Mouse (Mus musculus) lung, adult 2 months (tissue): ENCODE results near the gene Ptcd1.

ENCODE experiments used
- CTCF ChIP-seq: fragments of 200-500 bp; IDR thresholded peaks from 2 replicates; pipeline ENCODE4 v1.5.1; 2011; ENCODE audit warnings: mild to moderate bottlenecking, low read length, control low read depth; ENCODE audit not compliant: insufficient read depth
- POLR2A ChIP-seq: fragments of 200-500 bp; IDR thresholded peaks from 2 replicates; pipeline ENCODE4 v1.6.1; 2011; ENCODE audit warnings: low read depth, mild to moderate bottlenecking, control low read depth, low read length, borderline replicate concordance; ENCODE audit errors: extremely low read depth

GRCm38 (mm10) chr5:145185244-145185643, 18.3 kb upstream of the Ptcd1 start:
- TF ChIP-seq POLR2A = no peak
- TF ChIP-seq CTCF = no peak
